Mouse (Mus musculus): ENCODE results near the gene Irak2. TPM values are rescaled to one million over a fixed set of nuclear protein-coding genes. Genes with fewer than 3 reads are reported as not detected.
"Not testable (repeated sequence)": the region's sequence is repeated elsewhere in the genome, so short reads cannot be mapped to it uniquely, and the experiment has no call there.

Irak2 gene
- total RNA-seq, 1 experiment from 2014 or later, result 160 TPM

DNA sequence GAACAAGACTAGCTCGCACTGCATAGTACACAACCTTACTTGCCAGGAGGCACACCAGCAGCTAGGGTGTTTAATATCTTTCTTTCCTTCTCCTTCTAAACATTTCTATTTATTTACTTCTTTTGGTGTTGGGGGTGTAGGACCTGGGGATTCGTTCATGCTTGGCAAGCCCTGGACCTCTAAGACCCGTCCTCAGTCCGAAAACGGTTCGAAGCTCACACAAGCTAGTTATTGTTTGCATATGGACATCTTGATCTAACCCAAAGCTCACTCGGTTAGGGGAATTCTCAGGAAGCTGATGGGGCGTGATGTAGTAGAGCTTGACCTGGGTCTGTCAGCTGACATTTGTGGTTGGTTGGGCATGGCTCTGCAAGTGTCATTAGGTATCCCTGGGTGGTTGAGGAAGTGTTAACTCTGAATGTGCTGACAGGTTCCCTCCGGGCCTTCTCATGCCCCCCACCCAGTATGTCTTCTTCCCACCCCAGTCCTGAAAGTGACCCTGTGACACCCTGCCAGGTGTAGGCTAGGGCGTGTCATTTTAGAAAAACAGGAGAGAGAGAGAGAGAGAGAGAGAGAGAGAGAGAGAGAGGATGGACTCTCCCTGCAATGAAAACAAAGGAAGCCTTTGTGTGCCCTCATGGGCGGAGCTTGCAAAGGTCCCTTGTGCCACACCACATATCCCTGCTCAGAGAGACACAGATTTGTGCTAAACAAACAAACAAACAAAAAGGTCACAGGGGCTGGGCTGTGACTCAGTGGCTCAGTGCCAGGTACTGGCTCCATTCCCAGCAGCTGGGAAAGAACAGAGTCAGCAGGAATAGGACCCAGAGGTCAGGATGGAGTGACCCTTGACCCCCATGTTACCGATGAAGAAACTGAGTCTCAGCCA is 23.3 kb downstream of the Irak2 start:
- ATAC-seq (ENCODE audit: extremely low read depth, insufficient number of reproducible peaks, low FRiP score, poor library complexity, severe bottlenecking), result peak; percentile 62

DNA sequence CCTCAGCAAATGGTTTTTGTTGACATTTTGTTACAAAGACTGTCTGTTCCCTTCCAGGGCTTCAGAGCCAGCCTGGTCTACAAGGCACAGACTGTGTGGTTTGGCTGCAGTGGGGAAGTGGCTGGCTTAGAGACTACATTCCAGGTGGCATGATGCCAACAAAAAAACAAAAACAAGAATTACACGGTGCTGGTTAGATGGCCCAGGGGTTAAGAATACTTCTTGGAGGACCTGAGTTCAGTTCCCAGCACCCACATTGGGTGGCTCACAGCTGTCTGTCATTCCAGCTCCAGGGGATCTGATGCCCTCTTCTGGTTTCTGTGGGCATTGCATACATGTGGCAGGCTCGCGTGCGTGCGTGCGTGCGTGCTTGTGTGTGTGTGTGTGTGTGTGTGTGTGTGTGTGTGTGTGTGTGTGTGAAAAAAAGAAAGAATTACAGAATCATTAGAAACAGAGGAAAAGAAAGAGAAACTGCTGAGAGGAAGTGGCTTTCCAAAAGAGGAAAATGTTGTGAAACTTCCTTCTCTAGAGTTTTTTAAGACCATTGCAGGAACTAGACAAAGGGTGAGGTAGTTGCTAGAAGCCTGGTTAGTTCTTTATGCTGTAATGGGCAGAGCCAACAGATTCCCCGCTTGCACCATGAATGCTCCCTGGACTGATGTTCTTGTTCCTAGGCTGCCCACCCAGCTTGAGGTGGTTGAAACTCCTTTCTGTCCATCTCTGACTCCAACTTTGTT is 24.9 kb downstream of the Irak2 start:
- ATAC-seq (ENCODE audit: extremely low read depth, insufficient number of reproducible peaks, low FRiP score, poor library complexity, severe bottlenecking), result no peak

GRCm38 (mm10) chr6:113664305-113664704 is 26.0 kb downstream of the Irak2 start:
- ATAC-seq (ENCODE audit: extremely low read depth, insufficient number of reproducible peaks, low FRiP score, poor library complexity, severe bottlenecking), result no peak

GRCm38 (mm10) chr6:113667611-113668122 is 29.4 kb downstream of the Irak2 start:
- ATAC-seq (ENCODE audit: extremely low read depth, insufficient number of reproducible peaks, low FRiP score, poor library complexity, severe bottlenecking), result no peak

DNA sequence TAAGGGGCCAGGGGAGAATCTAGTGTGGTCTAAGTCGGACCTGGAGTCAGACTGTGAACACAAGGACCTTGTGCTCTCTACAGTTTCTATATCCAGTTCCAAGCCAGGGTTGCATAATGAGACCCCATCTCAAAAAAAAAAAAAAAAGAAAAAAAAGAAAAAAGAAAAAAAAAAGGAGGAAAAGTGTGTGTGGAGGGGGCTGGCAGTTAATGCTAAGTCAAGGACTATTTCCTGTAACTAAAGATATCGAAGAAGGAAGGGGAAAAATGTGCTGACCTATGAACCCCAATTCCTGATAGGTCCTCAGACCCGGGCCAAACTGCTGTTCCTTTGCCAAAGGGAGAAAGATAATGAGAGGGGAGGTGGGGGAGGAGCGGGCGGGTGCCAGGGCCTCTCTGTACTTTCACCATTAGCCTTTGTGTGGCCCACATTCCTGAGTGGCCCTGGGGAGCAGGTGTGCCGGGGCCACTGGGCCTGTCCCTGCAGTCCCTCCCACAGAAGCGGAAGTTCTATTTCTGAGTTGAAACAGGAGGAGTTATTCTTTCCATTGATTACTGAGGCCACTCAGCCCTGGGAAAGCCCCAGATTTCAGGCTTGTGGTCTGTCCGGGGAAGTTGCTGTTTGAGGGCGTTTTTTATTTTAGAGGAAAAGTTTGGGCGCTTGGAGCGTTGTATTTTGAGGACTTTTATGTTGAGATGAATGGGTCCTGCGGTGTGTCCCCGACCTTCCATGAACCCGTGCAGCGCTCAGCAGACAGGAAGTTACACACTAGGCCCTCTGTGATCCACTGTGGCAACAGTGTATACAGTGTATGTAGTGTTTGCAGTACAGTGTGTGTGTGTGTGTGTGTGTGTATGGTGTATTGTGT is 30.3 kb downstream of the Irak2 start:
- peak; percentile 66 for ATAC-seq (ENCODE audit: extremely low read depth, insufficient number of reproducible peaks, low FRiP score, poor library complexity, severe bottlenecking)

- ATAC-seq (ENCODE audit: extremely low read depth, insufficient number of reproducible peaks, low FRiP score, poor library complexity, severe bottlenecking), result peak; percentile 60
These were observed 31.6 kb downstream of the Irak2 start for GRCm38 (mm10) chr6:113669821-113670220.

DNA sequence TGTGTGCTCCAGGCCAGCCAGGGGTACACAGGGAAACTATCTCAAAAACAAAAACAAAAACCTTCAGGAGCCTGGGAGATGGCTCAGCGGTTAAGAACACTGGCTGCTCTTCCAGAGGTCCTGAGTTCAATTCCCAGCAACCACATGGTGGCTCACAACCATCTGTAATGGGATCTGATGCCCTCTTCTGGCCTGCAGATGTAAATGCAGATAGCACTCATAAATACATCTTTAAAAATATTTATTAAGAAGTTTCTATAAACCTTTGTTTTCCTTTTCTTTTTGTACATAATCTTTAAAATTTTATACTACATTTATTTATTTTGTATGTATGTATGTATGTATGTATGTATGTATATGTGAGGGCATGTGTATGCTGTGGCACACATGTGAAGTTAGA is 33.8 kb downstream of the Irak2 start:
- not testable (repeated sequence) for ATAC-seq (ENCODE audit: extremely low read depth, insufficient number of reproducible peaks, low FRiP score, poor library complexity, severe bottlenecking)

DNA sequence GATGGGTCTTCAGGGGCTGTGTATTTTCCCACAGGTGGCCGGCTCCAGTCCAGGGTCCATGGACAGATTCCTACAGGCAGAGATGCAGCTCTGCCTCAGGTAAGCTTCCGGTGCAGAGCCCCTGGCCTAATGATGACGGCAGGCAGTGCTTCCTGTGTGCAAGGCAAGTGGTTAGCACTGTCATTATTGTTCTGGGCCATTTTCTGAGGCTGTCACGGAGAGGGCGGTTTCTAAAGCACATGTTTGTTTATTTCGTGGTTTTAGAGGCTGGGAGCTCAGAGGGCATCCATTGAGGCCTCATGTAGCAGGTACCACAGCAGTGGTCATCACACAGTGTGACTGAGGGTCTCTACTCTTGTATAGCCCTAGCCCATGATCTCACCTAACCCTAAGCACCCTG is 34.7 kb downstream of the Irak2 start:
- no peak for ATAC-seq (ENCODE audit: extremely low read depth, insufficient number of reproducible peaks, low FRiP score, poor library complexity, severe bottlenecking)

DNA sequence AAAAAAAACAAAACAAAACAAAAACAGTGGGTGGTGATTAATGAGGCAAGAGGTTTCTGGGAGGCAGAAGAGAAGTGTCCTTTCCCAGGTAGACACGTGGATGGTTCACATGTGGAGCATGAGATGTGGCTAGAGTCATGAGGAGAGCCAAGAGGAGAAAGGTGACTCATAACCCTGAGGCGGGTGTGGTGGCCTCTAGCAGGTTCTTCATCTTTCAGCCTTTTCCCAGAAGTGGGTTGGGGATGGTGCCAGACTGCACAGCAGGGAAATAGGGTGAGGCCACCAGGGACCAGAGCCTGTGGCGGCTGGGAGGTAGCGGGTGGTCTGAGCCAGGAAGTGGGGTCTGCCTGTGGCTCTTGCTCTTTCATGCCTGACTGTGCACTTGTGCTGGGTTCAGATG is 37.0 kb downstream of the Irak2 start:
- ATAC-seq (ENCODE audit: extremely low read depth, insufficient number of reproducible peaks, low FRiP score, poor library complexity, severe bottlenecking), result no peak

DNA sequence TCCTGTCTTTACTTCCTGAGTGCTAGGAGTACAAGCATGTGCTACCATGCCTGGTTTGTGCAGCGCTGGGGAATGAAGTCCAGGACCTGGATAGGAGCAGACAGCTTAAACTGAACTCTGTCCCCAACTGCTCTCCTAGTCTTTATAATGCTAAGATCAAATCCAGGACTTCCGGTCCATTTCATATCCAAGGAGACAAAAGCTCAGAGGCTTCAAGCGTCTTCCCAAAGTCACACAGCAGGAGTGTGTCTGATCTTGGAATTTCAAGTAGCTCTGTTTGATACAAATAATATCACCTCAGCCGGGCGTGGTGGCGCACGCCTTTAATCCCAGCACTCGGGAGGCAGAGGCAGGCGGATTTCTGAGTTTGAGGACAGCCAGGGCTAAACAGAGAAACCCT is 37.7 kb downstream of the Irak2 start:
- no peak for ATAC-seq (ENCODE audit: extremely low read depth, insufficient number of reproducible peaks, low FRiP score, poor library complexity, severe bottlenecking)

DNA sequence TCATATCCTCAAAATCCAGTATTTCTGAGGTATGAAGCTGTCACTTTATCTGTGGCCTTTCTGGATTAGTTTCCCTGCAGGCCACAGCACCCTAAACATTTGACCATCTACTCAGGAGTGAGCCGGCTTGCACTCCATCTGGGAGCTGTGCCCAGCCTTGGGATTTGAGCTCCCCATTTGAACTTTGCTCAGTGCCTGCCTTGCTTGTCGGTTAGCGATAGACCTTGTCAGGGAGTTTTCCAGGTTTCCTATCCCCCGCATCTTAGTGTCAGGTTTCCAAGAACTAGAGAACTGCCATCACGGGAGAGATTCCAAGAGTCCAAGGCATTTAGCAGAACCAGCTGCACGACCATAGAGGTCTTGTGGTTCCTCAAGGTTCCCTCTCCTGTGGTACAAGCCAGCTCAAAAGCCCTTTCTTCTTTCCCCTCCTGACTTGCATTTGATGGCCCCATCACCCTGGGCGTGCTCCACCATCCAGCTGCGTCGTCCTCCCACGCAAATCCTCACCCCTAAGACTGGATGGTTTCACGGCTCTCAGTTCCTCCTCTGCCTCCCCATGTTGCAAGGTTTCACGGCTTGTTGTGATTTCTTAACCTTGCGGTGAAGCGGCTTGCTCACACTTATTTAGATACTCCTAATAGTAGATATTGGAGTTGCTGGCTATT is 38.9 kb downstream of the Irak2 start:
- ATAC-seq (ENCODE audit: extremely low read depth, insufficient number of reproducible peaks, low FRiP score, poor library complexity, severe bottlenecking), result peak; percentile 65

GRCm38 (mm10) chr6:113678246-113679012 is 40.2 kb downstream of the Irak2 start:
- no peak for ATAC-seq (ENCODE audit: extremely low read depth, insufficient number of reproducible peaks, low FRiP score, poor library complexity, severe bottlenecking)

DNA sequence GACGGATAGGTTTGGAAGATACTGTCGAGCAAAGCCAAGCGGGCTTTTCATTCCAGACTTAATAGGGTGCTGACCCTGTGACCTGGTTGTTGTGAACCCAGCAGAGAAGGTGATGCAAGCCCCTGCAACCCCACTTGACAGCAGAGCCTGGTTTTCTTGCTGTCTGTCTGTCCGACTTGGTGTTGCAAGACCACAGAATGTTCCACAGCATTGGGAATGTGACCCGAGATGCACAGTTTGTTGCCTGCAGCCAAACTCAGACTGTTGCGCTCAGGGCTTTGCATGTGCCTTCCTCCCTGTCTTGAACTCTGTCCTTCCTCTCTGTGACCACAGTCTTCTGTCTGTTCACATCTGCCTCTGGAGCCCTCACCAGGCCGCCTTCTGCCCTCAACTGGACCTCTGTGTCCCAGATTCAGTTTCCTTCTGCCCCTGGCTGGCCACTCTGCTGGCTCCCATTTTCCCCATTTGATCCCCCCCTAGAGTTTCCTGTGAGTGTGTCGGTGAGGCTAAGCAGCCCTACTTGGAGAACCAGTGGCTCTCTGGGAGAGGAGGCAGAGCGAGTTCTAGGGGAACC is 41.8 kb downstream of the Irak2 start:
- ATAC-seq (ENCODE audit: extremely low read depth, insufficient number of reproducible peaks, low FRiP score, poor library complexity, severe bottlenecking), result no peak

GRCm38 (mm10) chr6:113681271-113681670 is 43.0 kb downstream of the Irak2 start:
- peak; percentile 83 for ATAC-seq (ENCODE audit: extremely low read depth, insufficient number of reproducible peaks, low FRiP score, poor library complexity, severe bottlenecking)

DNA sequence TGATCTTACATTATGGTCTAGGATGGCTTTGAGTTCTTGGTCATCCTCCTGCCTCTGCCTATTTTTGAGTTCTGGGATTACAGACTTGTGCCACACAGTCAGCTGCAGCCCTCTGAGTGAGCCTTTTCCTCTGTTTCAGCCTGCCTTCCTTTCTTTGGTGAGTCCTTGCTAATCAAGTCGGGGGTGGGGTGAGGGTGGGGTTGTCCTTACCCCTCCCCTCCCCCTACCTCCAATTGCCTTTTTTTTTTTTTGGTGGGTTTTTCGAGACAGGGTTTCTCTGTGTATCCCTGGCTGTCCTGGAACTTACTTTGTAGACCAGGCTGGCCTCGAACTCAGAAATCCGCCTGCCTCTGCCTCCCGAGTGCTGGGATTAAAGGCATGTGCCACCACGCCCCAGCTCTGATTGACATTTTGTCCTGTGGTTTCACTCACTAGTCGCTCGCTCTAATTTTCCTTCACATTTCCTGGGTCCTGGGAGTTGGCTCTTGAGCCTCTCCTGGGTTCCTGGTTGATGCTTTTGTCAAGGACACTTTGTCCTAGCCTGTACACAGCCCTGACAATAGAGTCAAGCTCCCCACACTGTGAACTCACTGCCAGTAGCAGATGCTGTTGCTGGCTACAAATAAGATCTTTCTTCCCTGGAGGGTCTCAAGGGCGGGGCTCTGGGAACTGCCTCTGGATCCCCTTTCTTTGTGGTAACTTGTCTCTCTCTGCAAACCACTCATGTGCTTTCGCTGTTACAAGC is 45.0 kb downstream of the Irak2 start:
- no peak for ATAC-seq (ENCODE audit: extremely low read depth, insufficient number of reproducible peaks, low FRiP score, poor library complexity, severe bottlenecking)

- no peak for ATAC-seq (ENCODE audit: extremely low read depth, insufficient number of reproducible peaks, low FRiP score, poor library complexity, severe bottlenecking)
These were observed 48.4 kb downstream of the Irak2 start for GRCm38 (mm10) chr6:113686551-113687125.

- ATAC-seq (ENCODE audit: extremely low read depth, insufficient number of reproducible peaks, low FRiP score, poor library complexity, severe bottlenecking), result no peak
These were observed 51.7 kb downstream of the Irak2 start for GRCm38 (mm10) chr6:113690008-113690399.

All from neutrophil, adult 5-6 weeks (primary cell).